ENCODE assay signal across 9 mouse cellular contexts in the genomic region with DNA sequence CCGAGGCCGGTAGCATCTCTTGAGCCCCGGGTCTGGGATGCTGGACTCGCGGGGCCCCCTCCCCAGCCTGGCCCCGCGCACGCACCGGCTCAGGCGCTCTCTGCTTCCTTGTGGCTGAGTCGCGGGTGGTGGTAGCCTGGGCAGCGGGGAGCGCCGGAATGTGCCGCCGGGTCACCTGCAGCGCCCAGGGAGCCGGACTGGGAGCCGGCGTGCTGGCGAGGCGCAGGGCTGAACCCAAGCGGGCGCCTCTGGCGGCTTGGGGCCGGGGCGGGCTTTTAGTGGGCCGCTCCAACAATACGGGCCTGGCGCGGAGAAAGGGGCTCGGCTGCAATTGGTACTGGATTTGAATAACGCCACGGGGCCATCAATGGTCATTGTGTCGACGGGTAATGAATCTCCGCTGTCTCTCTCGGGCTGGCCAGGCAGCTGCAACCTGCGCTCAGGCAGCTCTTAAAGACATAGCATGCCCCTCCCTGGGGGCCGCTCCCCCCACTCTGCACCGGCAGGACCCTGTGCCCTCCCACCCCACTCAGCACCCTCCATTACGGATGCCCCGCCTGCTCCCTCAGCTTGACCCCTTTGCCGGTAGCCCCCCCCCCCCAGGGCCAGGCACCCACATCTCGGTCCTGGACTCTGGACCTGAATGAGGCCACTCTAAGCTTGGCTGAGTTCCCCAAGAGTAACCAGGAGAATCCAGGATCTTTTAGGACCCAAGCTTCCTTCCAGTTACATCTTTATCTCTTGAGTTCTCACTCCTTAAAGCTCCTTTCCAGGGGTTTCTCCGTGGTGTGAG. TPM values are rescaled to one million over a fixed set of nuclear protein-coding genes. Genes with fewer than 3 reads are reported as not detected.
DNase-seq lines count a peak whose midpoint lies in the region; ATAC-seq and TF ChIP-seq lines count a peak whose summit lies in the region.
"Had no signal": no experiment of that assay in that cellular context is flagged by ENCODE, and none has a peak within 500 bp of the region (broad histone marks: within the 10 kb centered on the region; RNA-seq: fewer than 3 reads in every experiment).

No protein-coding gene starts in this region.

- peaks cover 43% of the 10 kb centered on the region for H3K36me3 ChIP-seq in heart, embryonic 10.5 days
- peaks cover 18% of the 10 kb centered on the region for H3K36me3 ChIP-seq in ES-E14 (ENCODE audit: control insufficient read depth, insufficient read depth, low read length, poor library complexity, severe bottlenecking)
- peaks cover 28% of the 10 kb centered on the region for H3K36me3 ChIP-seq in forebrain, postnatal 0 days (ENCODE audit: insufficient read depth)
- H3K36me3 ChIP-seq in liver, embryonic 13.5 days = peaks cover 38% of the 10 kb centered on the region

- in situ Hi-C loops in ES-E14 (cut with MboI; ENCODE audit: low sequenced_read_pairs in 2 of 2, unreplicated experiment in 2 of 2) = no loop called here

- peak overlapping the region; percentile 49 for H3K4me2 ChIP-seq in forebrain, postnatal 0 days (ENCODE audit: low read depth)
- H3K4me2 ChIP-seq in liver, embryonic 13.5 days = peak overlapping the region; percentile 28

- ATAC-seq in forebrain, postnatal 0 days = peak; percentile 32
- no peak for ATAC-seq in liver, embryonic 13.5 days (ENCODE audit: low read depth)
- ATAC-seq in monocyte, adult 5-6 weeks (replicated peaks; ENCODE audit: insufficient number of reproducible peaks, low FRiP score, low TSS enrichment, poor library complexity, severe bottlenecking) = no peak

- peaks cover 91% of the 10 kb centered on the region for H3K27me3 ChIP-seq in heart, embryonic 10.5 days (ENCODE audit: insufficient read depth, poor library complexity, severe bottlenecking)
- H3K27me3 ChIP-seq in forebrain, postnatal 0 days (ENCODE audit: insufficient read depth, low read length) = peaks cover 30% of the 10 kb centered on the region
- H3K27me3 ChIP-seq in liver, embryonic 13.5 days = peaks cover 52% of the 10 kb centered on the region

- H3K4me3 ChIP-seq in heart, embryonic 10.5 days = peak overlapping the region; percentile 55
- H3K4me3 ChIP-seq in ES-E14 (ENCODE audit: insufficient read depth in 1 of 2, low read depth in 1 of 2, low read length in 2 of 2, poor library complexity in 1 of 2, severe bottlenecking in 1 of 2) = peak overlapping the region; percentile 31 to 53
- H3K4me3 ChIP-seq in forebrain, postnatal 0 days (ENCODE audit: low read depth, low read length) = peak overlapping the region; percentile 28
- H3K4me3 ChIP-seq in liver, embryonic 13.5 days (replicated peaks) = peak overlapping the region; percentile 3; the same call in 1 of the 2 replicates
- H3K4me3 ChIP-seq: myocyte had no signal

- H3K4me1 ChIP-seq in heart, embryonic 10.5 days = peaks cover 14% of the 10 kb centered on the region
- peaks cover 0 to 7% of the 10 kb centered on the region in 2 experiments; a peak in 2 of 4 replicates for H3K4me1 ChIP-seq in ES-E14 (ENCODE audit: control insufficient read depth in 2 of 2, insufficient read depth in 2 of 2, low read length in 2 of 2, poor library complexity in 1 of 2)
- H3K4me1 ChIP-seq in forebrain, postnatal 0 days (ENCODE audit: insufficient read depth) = no peaks in the 10 kb centered on the region
- 0 out of 2 replicates have a peak, but pooled peaks cover 8% of the 10 kb centered on the region for H3K4me1 ChIP-seq in liver, embryonic 13.5 days (replicated peaks)

- H3K27ac ChIP-seq in heart, embryonic 10.5 days = peak overlapping the region; percentile 17; the same call in 1 of the 2 replicates
- no peak overlapping the region for H3K27ac ChIP-seq in ES-E14 (ENCODE audit: insufficient read depth, low read depth, low read length, poor library complexity, severe bottlenecking)
- no peak overlapping the region for H3K27ac ChIP-seq in forebrain, postnatal 0 days (ENCODE audit: low read depth, low read length)
- no peak overlapping the region for H3K27ac ChIP-seq in liver, embryonic 13.5 days

- WGBS in heart, embryonic 10.5 days = 5% methylated on average over 44 of the region's 47 CpGs
- WGBS in forebrain, postnatal 0 days = 3% methylated on average over 47 of the region's 47 CpGs
- 47% methylated on average over 47 of the region's 47 CpGs for WGBS in liver, embryonic 13.5 days (ENCODE audit: insufficient replicate concordance)

- no peak for DNase-seq in heart, embryonic 10.5 days (ENCODE audit: low spot score)
- no peak for DNase-seq in heart, adult 8-10 months (ENCODE audit: low spot score)
- DNase-seq in ES-E14 (ENCODE audit: low read depth, low spot score) = no peak
- DNase-seq in forebrain, postnatal 0 days = no peak
- no peak for DNase-seq in liver, embryonic 13.5 days
- DNase-seq in yolk sac, embryonic 10.5 days (ENCODE audit: low spot score) = peak; percentile 23
- DNase-seq in ovary, postnatal 14 days (ENCODE audit: low spot score) = no peak

- H3K9me3 ChIP-seq in heart, embryonic 10.5 days = no peaks in the 10 kb centered on the region
- H3K9me3 ChIP-seq in ES-E14 (ENCODE audit: control insufficient read depth, insufficient read depth, low read depth, low read length) = no peaks in the 10 kb centered on the region
- no peaks in the 10 kb centered on the region for H3K9me3 ChIP-seq in forebrain, postnatal 0 days (ENCODE audit: low read length)
- H3K9me3 ChIP-seq in liver, embryonic 13.5 days (replicated peaks) = no peaks in the 10 kb centered on the region

- TF ChIP-seq CTCF in forebrain, postnatal 0 days (IDR thresholded peaks at IDR 0.05; ENCODE audit: low read depth) = no peak

- peak overlapping the region; percentile 21; the same call in 1 of the 2 replicates for H3K9ac ChIP-seq in ES-E14 (ENCODE audit: insufficient read depth, low read depth, low read length, poor library complexity, severe bottlenecking)
- H3K9ac ChIP-seq in forebrain, postnatal 0 days = no peak overlapping the region
- no peak overlapping the region for H3K9ac ChIP-seq in liver, embryonic 13.5 days

TF ChIP-seq in ES-E14, 5 proteins besides CTCF, POLR2A, EP300 and RAD21:
- TF ChIP-seq ZNF384 (IDR thresholded peaks at IDR 0.05; ENCODE audit: low read depth, low read length) (no peak), ZC3H11A (IDR thresholded peaks at IDR 0.05; ENCODE audit: borderline replicate concordance, low read depth, low read length) (no peak), MAFK (IDR thresholded peaks at IDR 0.05; ENCODE audit: insufficient read depth, low read depth, low read length) (no peak), HCFC1 (IDR thresholded peaks at IDR 0.05; ENCODE audit: borderline replicate concordance, insufficient read depth, low read length) (no peak), CHD2 (IDR thresholded peaks at IDR 0.05; ENCODE audit: low read depth, low read length) (no peak)

RNA-seq across cellular contexts. Expression of a gene that starts 22.7 kb away (rescaled TPM):
- 22.8 and 26.7 TPM in 2 replicates for polyA plus RNA-seq in heart, embryonic 10.5 days (2016; fragmentation: Nextera tagmentation; extraction: Ambion mirVana)
- 1 to 10 TPM; 2.7 to 3.6 (median 3.1) TPM for total RNA-seq in heart, adult 8-10 months (2022)
- total RNA-seq in ES-E14 (2012; rRNA removed) = 15.8 and 24.5 TPM in 2 replicates
- total RNA-seq in forebrain, postnatal 0 days (2014; rRNA removed) = 13.6 and 16.9 TPM in 2 replicates
- polyA plus RNA-seq in forebrain, postnatal 0 days (2015; fragmentation: Nextera tagmentation; extraction: Ambion mirVana) = 10.8 and 14.1 TPM in 2 replicates
- polyA plus RNA-seq in liver, embryonic 13.5 days (2015; fragmentation: Nextera tagmentation; extraction: Ambion mirVana) = 31.1 and 39.0 TPM in 2 replicates
- 1.2 to 9.8 TPM (median 3.1 TPM) in 3 replicates for total RNA-seq in monocyte, adult 5-6 weeks (2017)

RNA-seq across cellular contexts. Expression of a gene that starts 26.4 kb away (rescaled TPM):
- polyA plus RNA-seq in heart, embryonic 10.5 days (2016; fragmentation: Nextera tagmentation; extraction: Ambion mirVana) = 18.4 and 19.1 TPM in 2 replicates
- total RNA-seq in heart, adult 8-10 months (2022) = 10 to 100 TPM; 33.2 to 37.6 (median 37.1) TPM
- 44.3 and 50.8 TPM in 2 replicates for total RNA-seq in ES-E14 (2012; rRNA removed)
- 58.9 and 91.9 TPM in 2 replicates for total RNA-seq in forebrain, postnatal 0 days (2014; rRNA removed)
- 27.3 and 29.4 TPM in 2 replicates for polyA plus RNA-seq in forebrain, postnatal 0 days (2015; fragmentation: Nextera tagmentation; extraction: Ambion mirVana)
- 9.9 and 11.4 TPM in 2 replicates for polyA plus RNA-seq in liver, embryonic 13.5 days (2015; fragmentation: Nextera tagmentation; extraction: Ambion mirVana)
- total RNA-seq in monocyte, adult 5-6 weeks (2017) = 13.8 to 26.9 TPM (median 23.8 TPM) in 3 replicates

RNA-seq across cellular contexts. Expression of a gene that starts 42.8 kb away (rescaled TPM):
- polyA plus RNA-seq in heart, embryonic 10.5 days (2016; fragmentation: Nextera tagmentation; extraction: Ambion mirVana) = 77.8 and 82.6 TPM in 2 replicates
- 10 to 100 TPM; 17.0 to 28.1 (median 19.8) TPM for total RNA-seq in heart, adult 8-10 months (2022)
- 123 and 217 TPM in 2 replicates for total RNA-seq in ES-E14 (2012; rRNA removed)
- 103 and 109 TPM in 2 replicates for total RNA-seq in forebrain, postnatal 0 days (2014; rRNA removed)
- 40.3 and 60.8 TPM in 2 replicates for polyA plus RNA-seq in forebrain, postnatal 0 days (2015; fragmentation: Nextera tagmentation; extraction: Ambion mirVana)
- polyA plus RNA-seq in liver, embryonic 13.5 days (2015; fragmentation: Nextera tagmentation; extraction: Ambion mirVana) = 39.5 and 49.9 TPM in 2 replicates
- total RNA-seq in monocyte, adult 5-6 weeks (2017) = 76.9 to 105 TPM (median 89.7 TPM) in 3 replicates

RNA-seq across cellular contexts. Expression of a gene that starts 43.8 kb away (rescaled TPM):
- polyA plus RNA-seq in heart, embryonic 10.5 days (2016; fragmentation: Nextera tagmentation; extraction: Ambion mirVana) = 8.4 and 9.5 TPM in 2 replicates
- 10 to 100 TPM; 13.4 to 18.7 (median 16.4) TPM for total RNA-seq in heart, adult 8-10 months (2022)
- 38.9 and 47.7 TPM in 2 replicates for total RNA-seq in ES-E14 (2012; rRNA removed)
- total RNA-seq in forebrain, postnatal 0 days (2014; rRNA removed) = 74.9 and 82.9 TPM in 2 replicates
- polyA plus RNA-seq in forebrain, postnatal 0 days (2015; fragmentation: Nextera tagmentation; extraction: Ambion mirVana) = 32.3 and 40.3 TPM in 2 replicates
- polyA plus RNA-seq in liver, embryonic 13.5 days (2015; fragmentation: Nextera tagmentation; extraction: Ambion mirVana) = 2.3 and 2.4 TPM in 2 replicates
- total RNA-seq in monocyte, adult 5-6 weeks (2017) = 7.7 to 10.9 TPM (median 8.0 TPM) in 3 replicates

RNA-seq across cellular contexts. Expression of a gene that starts 58.0 kb away (rescaled TPM):
- polyA plus RNA-seq in heart, embryonic 10.5 days (2016; fragmentation: Nextera tagmentation; extraction: Ambion mirVana) = 33.5 and 43.1 TPM in 2 replicates
- 10 to 100 TPM; 38.6 to 47.6 (median 42.0) TPM for total RNA-seq in heart, adult 8-10 months (2022)
- total RNA-seq in ES-E14 (2012; rRNA removed) = 78.5 and 108 TPM in 2 replicates
- total RNA-seq in forebrain, postnatal 0 days (2014; rRNA removed) = 52.3 and 68.7 TPM in 2 replicates
- 22.4 and 27.3 TPM in 2 replicates for polyA plus RNA-seq in forebrain, postnatal 0 days (2015; fragmentation: Nextera tagmentation; extraction: Ambion mirVana)
- 16.2 and 19.1 TPM in 2 replicates for polyA plus RNA-seq in liver, embryonic 13.5 days (2015; fragmentation: Nextera tagmentation; extraction: Ambion mirVana)
- 17.7 to 41.0 TPM (median 28.7 TPM) in 3 replicates for total RNA-seq in monocyte, adult 5-6 weeks (2017)

Comparison
In these comparisons a context has a peak if more than half of its experiments do, and no peak if none do; other contexts are left out.
1. H3K4me3 ChIP-seq: peak in every context shown above with its lines; median percentile 55 in heart, embryonic 10.5 days; 42 in ES-E14; 28 in forebrain, postnatal 0 days; 3 in liver, embryonic 13.5 days.